8 mouse cellular contexts compared by ENCODE assay signal in the genomic region with DNA sequence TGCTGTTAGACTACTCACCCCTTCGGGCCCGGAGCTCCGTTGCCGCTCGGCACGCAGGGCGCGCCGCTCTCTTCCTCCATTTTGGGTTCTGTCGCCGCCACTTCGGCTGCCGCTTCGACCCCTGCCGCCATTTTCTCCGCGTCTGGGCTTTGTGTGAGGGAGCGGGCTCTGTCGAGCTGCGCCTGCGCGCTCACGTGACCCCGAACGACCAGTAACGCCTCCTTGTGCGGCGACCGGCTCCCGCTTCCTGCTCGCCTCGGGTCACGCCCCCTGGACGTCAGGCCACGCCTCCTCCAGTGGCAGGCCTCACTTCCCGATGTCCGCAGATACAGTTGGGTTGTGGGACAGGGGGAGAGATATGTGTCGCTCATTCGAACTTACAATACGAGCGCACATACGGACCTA. TPM values are rescaled to one million over a fixed set of nuclear protein-coding genes. Genes with fewer than 3 reads are reported as not detected.
DNase-seq lines count a peak whose midpoint lies in the region; ATAC-seq lines count a peak whose summit lies in the region.

No protein-coding gene starts in this region.

- DNase-seq in adipocyte (ENCODE audit: low spot score) = peak; percentile 97
- DNase-seq in embryo, embryonic 10 days (ENCODE audit: low spot score) = peak; percentile 99
- peak; percentile 99 for DNase-seq in gastrocnemius, postnatal 10 days
- DNase-seq in left cerebral cortex, postnatal 10 days (ENCODE audit: extremely low spot score in 1 of 2, low spot score in 2 of 2) = peak; percentile 96 to 100
- peak; percentile 97 for DNase-seq in right cerebral cortex, postnatal 25 days
- DNase-seq in urinary bladder, postnatal 4 days (ENCODE audit: low spot score in 2 of 2) = peak; percentile 97 to 99

- intact Hi-C loops in left cerebral cortex, postnatal 10 days (cut with DNase I) = no loop called here

- ATAC-seq in inflammation-experienced regulatory T-cells, adult 6 months = peak; percentile 95
- ATAC-seq in megakaryocyte-erythroid progenitor cell, adult 5-6 weeks (replicated peaks; ENCODE audit: low FRiP score, low TSS enrichment, poor library complexity, severe bottlenecking) = peak; percentile 93

RNA-seq across cellular contexts. Expression of gene Hnrnpm, which starts 1.4 kb away (rescaled TPM):
- total RNA-seq in gastrocnemius, postnatal 10 days (2021) = 100 to 1,000 TPM in 1 of 2 experiments, 10 to 100 TPM in 1; 85.1 to 108 TPM
- polyA plus RNA-seq in inflammation-experienced regulatory T-cells, adult 6 months (2017; shearing (Covaris generic)) = 100 to 1,000 TPM; 269 to 417 (median 346) TPM
- total RNA-seq in left cerebral cortex, postnatal 10 days (2021) = 100 to 1,000 TPM; 113 to 115 TPM
- 579 and 611 TPM in 2 replicates for total RNA-seq in megakaryocyte-erythroid progenitor cell, adult 5-6 weeks (2014; fragmentation: Nextera tagmentation)
- 338 and 437 TPM in 2 replicates for total RNA-seq in megakaryocyte-erythroid progenitor cell, adult 5-6 weeks (2017)

RNA-seq across cellular contexts. Expression of gene March2, which starts 33.2 kb away (rescaled TPM):
- total RNA-seq in gastrocnemius, postnatal 10 days (2021) = 10 to 100 TPM; 73.2 to 77.9 TPM
- 10 to 100 TPM; 22.4 to 38.0 (median 23.1) TPM for polyA plus RNA-seq in inflammation-experienced regulatory T-cells, adult 6 months (2017; shearing (Covaris generic))
- 10 to 100 TPM; 81.5 to 82.1 TPM for total RNA-seq in left cerebral cortex, postnatal 10 days (2021)
- 53.7 and 55.5 TPM in 2 replicates for total RNA-seq in megakaryocyte-erythroid progenitor cell, adult 5-6 weeks (2014; fragmentation: Nextera tagmentation)
- 33.4 and 48.1 TPM in 2 replicates for total RNA-seq in megakaryocyte-erythroid progenitor cell, adult 5-6 weeks (2017)

RNA-seq across cellular contexts. Expression of gene Pram1, which starts 47.4 kb away (rescaled TPM):
- total RNA-seq in gastrocnemius, postnatal 10 days (2021) = under 1 TPM; 0.40 to 0.54 TPM
- under 1 TPM; 0.57 to 0.93 (median 0.91) TPM for polyA plus RNA-seq in inflammation-experienced regulatory T-cells, adult 6 months (2017; shearing (Covaris generic))
- under 1 TPM; 0.26 to 0.47 TPM for total RNA-seq in left cerebral cortex, postnatal 10 days (2021)
- total RNA-seq in megakaryocyte-erythroid progenitor cell, adult 5-6 weeks (2014; fragmentation: Nextera tagmentation) = 0.72 TPM in 1 of 2 replicates, not detected in the other
- not detected in 2 replicates for total RNA-seq in megakaryocyte-erythroid progenitor cell, adult 5-6 weeks (2017)

RNA-seq across cellular contexts. Expression of gene Zfp414, which starts 56.4 kb away (rescaled TPM):
- 10 to 100 TPM; 18.1 to 21.5 TPM for total RNA-seq in gastrocnemius, postnatal 10 days (2021)
- 10 to 100 TPM; 49.2 to 71.1 (median 57.9) TPM for polyA plus RNA-seq in inflammation-experienced regulatory T-cells, adult 6 months (2017; shearing (Covaris generic))
- total RNA-seq in left cerebral cortex, postnatal 10 days (2021) = 10 to 100 TPM; 46.5 to 47.5 TPM
- total RNA-seq in megakaryocyte-erythroid progenitor cell, adult 5-6 weeks (2014; fragmentation: Nextera tagmentation) = 34.3 and 57.7 TPM in 2 replicates
- 10.7 and 13.5 TPM in 2 replicates for total RNA-seq in megakaryocyte-erythroid progenitor cell, adult 5-6 weeks (2017)

Comparison
In these comparisons a context has a peak if more than half of its experiments do, and no peak if none do; other contexts are left out.
1. Peak in every context shown above with its lines: DNase-seq and ATAC-seq.